Mouse (Mus musculus) right cerebral cortex, postnatal 10 days (tissue): ENCODE measurements around the gene Sgcd.
"Not testable (repeated sequence)": the region's sequence is repeated elsewhere in the genome, so short reads cannot be mapped to it uniquely, and the experiment has no call there.

Experiments used
- DNase-seq, 2 experiments: peaks; one replicate each; pipeline ENCODE4 v3.0.0; 2021; ENCODE audit warnings: low spot score in 2 of 2

Gene Sgcd

DNA sequence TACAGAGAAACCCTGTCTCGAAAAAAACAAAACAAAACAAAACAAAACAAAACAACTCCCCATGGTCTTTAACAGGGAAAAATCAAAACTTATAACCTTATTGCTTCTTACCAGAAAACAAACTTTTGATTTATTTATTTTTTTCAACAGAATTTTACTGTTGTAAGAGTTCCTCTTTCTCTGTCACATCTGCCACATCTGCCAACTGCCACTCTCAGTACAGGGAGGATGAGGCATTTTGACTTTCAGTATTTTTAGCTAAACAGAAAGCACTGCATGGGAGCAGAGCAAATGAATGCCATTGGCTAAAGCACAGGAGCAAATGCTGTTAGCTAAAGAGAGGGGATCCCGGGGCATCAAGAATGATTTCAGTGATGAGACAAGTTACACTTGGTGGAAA lies 528.6 kb downstream of the Sgcd start:
- no peak for DNase-seq

DNA sequence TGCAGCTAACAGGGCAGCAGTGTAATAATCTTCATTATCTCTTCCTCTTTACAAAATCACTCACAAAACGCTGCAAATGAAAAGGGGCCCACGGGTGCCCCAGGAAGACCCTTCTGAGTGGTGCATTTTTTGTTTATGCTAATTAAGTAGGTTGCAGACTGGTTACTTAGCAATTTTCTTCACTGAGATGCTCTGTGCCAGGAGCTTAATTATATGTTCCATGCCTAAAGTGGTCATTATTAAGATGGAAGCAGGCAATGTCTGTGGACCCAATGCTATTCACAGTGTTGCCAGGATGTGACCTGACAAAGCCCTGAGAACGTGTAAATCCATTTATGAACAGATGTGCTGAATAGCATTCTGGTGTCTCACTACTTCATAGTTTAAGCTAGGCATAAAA lies 529.6 kb downstream of the Sgcd start:
- peak in 1 of 2 experiments; percentile 22 for DNase-seq

DNA sequence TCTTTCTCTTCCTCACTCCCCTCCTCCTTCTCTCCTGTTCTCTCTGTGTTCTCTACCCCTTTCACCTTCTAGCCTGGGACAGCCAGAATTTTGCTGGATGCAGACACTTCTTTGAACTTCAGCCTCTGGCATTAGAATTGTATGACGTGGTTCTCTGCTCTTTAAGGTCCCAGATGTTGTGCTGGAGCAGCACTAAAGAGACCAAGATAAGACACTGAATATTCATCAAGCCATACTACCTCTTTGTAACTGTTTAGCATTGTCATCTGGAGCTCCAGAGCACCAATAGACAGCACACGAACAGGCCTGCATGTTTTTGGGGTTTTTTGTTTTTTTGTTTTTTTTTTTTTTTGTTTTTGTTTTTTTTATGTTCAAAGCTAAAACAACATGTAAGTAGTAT lies 541.0 kb downstream of the Sgcd start:
- no peak for DNase-seq

DNA sequence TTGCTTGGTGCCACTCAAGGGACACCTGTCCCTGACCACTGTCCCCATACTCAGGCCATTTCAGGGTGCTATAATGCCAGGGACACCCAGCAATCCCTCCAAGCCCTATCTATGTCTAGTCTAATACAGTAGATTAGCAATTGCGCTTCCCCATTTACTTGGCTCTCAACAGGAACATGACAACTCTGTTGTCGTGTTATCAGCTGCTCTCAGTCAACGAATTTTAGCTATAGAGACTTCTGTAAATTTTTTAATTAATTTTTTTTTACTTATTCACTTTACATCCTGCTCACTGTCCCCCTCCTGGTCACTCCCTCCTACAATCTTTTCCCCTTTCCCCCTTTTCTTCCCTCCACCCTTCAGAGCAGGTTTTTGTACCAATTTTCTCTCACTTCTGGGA lies 542.4 kb downstream of the Sgcd start:
- DNase-seq: no peak

DNA sequence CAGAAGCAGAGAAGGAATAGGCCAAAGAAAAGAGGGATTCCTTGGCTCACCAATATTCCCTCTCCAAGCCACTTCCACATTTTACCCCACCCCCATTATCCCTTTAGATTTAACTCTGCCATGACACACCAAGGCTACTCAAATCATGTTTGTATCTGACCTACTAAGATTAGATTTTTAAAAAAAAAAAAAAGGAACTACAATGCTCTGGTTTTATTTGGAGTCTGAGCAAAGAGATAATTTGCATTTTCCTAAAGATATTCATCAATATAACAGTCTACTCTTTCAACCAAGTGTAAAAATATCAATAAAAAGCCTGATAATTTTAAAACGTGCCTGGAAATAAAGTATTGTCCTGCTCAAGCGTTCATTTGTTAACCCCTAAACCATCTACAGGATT lies 543.1 kb downstream of the Sgcd start:
- no peak for DNase-seq

DNA sequence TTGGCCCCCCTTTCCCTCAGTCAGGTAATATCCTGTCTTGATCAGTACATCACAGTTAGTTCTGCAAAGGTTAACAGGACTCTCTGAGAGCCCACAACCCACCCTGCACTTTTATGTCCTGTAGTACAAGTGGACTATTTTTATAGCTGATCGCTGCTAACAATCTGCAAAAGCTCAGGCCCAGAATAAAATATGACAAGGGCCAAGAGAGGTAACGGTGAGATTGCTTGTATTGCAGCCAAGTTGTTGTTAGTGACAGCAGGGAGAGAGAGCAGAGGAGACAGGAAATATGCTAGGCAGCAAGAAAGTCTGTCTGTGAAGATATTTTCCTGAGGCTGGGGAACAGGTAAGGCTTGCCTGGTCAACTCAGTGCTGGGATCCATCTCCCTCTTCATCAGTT lies 546.5 kb downstream of the Sgcd start:
- no peak for DNase-seq

DNA sequence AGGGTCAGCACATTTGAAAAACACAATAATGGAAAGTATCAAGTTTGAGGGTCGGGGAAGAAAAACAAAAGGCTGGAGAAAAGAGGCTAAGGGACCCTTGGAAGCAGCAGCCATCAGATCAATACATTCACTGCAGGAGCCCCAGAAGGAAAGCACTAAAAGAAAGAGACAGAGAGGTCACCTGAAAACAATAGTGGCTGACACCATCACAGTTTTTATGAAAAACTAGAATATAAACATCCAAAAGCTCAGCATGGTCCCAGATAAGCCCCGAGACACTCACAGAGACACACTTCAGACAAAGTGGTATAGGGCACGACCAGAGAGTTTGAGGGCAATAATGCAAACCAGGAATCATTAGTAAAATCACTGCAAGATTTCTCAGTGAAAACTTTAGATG lies 589.2 kb downstream of the Sgcd start:
- no peak for DNase-seq

DNA sequence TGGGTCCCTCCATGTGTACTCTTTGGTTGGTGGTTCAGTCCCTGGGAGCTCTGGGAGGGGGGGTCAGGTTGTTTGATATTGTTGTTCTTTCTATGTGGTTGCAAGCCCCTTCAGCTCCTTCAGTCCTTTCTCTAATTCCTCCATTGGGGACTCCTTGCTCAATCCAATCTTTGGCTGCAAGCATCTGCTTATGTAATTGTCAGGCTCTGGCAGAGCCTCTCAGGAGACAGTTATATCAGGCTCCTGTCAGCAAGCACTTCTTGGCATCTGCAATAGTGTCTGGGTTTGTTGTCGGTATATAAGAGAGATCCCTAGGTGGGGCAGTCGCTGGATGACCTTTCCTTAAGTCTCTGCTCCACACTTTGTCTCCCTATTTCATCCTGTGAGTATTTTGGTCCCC lies 598.0 kb downstream of the Sgcd start:
- not testable (repeated sequence) for DNase-seq

DNA sequence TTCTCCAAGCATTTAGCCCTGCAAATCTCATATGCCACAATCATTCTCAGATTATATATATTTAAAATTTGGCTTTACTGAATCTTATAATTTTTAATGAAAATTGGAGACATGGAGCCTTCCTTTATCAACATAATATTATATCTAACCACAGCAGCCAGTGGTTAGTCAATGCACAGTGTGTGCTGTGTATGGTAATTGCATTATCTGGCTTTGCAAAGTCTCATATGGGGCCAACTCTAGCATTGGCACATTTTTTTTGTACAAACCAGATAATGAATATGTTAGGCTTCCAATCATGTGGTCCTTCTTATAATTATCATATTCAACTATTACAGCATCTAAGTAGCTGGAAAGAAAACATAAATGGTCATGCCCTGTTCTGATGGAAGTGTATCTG lies 599.4 kb downstream of the Sgcd start:
- DNase-seq: no peak

DNA sequence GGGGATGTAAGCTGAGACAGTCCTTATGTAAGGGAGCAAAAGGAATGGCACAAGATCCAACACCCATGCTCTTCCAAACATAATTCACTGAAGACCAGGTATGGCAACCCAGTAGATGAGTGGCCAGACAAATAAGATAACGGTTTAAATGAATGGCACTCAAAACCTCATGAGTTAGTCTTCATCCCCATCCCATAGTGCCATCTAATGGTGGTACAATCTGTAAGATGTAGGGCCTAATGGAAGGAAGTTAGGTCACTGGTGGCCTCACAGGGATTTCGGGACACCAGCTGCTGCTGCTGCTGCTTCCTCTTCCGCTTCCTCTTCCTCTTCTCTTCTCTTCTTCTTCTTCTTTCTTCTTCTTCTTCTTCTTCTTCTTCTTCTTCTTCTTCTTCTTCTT lies 601.0 kb downstream of the Sgcd start:
- DNase-seq: no peak

DNA sequence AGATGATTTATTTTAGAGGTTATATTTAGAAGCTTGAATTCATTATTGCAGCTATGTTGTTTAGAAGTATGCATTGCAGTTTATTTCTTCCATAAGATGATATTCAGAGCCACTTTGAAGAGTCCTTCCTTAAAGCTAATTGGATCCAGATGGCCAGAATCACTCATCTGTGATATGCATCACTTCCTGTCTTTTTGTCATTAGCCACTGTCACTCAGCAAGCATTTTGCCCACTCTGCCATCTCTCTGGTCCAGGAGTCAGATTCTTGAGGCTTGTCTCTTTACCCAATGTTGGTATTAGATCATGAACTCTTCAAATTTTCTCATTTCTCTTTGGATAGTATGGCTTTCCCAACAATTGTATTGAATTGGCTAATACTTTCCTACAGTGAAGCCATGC lies 602.6 kb downstream of the Sgcd start:
- DNase-seq: no peak

DNA sequence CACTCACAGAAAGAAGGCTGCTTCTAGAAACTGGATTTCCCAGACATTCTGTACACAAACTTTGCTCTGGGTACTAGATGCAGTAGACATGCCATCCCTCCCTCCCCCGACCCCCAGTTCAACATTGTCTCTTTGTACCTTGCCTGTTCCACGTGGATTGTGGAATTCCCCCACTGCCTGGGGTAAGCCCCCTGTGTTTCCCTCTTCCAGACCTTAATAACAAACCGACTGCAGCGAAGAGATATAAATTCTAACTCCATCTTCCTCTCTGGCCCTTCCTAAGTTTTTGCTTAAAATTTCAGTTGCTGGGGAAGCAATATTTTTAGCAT lies 609.2 kb downstream of the Sgcd start:
- no peak for DNase-seq

DNA sequence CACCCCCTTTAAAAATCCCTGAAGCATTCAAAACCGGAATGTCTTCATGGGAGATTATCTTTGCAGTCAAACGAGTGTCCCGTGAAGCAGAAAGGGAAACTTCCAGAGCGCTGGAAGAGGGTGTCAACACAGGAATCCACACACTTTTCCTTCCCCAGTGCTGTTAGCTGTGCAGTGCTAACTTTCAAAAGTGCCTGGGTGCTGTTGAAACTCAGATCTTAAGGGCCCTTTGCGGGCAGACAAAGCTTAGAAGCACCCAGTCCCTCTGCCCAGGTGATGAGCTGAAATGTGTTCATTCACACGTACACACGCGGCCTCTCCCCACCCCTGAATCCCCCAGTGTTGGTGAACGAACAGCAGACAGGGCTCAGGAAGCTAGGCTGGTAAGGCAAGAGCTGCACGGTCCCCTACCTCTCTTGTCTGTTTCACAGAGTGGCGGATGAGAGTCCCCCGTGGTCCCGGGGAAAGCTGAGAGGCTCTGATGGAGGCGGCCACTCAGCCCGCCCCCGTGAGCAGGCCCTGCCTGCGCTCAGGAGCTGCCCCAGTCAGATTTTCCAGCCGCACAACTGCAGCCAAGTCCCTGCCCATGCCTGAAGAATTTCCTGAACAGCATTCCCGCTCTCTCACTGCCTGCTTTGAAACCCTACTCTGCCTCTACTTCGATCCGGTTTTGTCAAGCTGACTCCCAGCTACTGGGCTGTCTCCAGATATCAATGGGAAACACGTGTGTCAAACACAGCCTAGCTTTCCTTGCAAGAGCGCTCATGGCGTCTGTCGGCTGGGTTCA lies 609.7 kb downstream of the Sgcd start:
- DNase-seq: peak; percentile 33

DNA sequence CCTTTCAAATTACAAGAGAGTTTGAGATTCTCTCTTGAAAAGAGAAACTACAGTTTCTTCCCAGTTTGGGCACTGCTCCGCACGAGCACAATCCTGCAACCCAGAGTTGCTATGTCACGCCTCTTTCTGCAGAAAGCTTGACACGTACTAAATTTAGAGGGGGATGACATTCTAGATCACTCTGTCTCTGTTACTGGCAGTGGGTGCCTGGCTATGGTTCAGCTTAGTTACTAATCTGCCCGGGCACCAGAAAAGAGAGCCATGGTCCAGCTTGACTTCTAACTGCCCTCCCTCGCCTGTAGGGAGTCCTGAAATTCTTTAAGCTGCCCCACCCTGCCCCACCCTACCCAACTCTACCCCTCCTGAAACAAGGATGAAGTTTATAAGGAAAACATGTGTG lies 611.3 kb downstream of the Sgcd start:
- DNase-seq: no peak

DNA sequence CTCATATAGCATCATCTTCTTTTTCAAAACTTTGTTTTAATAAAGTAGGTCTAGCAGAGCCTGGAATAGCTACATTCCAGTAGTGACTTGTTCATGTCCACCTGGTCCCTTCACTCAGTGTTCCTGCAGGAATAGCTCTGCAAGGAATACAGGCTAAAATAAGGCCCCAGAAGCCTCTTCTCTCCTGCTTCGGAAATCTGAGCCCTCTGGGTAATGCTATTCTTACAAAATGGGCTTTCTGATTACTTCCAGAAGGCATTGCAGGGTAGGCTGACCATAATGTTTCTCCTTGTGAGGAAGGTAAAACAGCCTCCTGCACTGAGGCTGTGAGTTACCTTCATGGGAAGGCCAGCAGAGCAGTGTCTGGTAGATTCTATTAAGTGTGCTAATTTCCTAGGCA lies 611.9 kb downstream of the Sgcd start:
- no peak for DNase-seq

DNA sequence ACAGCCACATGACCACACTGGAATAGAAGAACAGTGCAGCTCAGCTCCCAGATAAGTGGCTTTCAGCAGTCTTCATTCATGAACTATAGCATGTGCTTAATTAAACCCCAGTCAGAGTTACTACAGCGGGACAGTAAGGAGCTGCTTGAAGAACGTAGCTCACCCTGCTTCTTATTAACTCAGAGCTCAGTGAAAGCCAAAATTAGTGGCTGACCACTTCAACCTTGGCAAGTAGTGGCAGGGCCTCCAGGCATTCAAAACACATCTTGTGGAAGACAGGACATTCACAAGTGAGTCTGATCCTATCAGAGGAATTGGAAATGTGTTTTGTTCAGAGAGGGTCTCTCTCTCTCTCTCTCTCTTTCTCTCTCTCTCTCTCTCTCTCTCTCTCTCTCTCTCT lies 617.2 kb downstream of the Sgcd start:
- no peak for DNase-seq

DNA sequence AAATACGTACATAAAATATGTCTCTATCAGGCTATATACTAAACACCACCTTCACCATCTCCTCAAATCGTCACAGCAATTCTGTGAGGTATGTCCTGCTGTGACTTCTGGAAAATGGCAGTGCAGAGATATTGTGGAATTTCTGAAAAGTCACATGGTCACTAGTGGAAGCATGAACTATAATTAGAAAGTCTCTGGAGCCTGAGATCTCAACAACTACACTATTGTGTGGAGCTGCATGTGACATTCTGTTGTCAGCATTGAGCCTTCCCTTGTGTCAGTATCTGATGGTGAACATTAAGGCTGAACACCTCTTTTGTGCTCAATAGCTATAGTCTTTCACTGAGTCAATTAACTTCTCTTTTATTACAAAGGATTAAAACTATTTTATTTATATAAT lies 637.2 kb downstream of the Sgcd start:
- no peak for DNase-seq

DNA sequence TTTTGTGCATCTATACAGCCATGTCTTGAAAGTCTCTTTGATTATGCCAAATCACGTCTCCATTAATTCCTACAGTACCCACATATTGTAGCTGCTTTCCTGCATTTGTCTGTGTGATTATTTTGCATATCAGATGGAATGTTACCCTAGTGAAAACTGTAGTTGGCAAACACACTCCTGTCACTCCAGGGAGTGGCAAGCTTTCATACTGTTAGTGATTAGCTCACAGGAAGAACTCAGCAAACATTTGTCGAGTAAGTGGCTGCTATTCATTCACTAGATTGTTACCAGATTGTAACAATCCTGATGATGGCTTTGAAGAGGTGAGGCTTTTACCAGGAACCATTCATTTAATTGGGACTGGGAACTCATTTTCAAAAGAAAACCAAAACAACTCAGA lies 645.3 kb downstream of the Sgcd start:
- no peak for DNase-seq

DNA sequence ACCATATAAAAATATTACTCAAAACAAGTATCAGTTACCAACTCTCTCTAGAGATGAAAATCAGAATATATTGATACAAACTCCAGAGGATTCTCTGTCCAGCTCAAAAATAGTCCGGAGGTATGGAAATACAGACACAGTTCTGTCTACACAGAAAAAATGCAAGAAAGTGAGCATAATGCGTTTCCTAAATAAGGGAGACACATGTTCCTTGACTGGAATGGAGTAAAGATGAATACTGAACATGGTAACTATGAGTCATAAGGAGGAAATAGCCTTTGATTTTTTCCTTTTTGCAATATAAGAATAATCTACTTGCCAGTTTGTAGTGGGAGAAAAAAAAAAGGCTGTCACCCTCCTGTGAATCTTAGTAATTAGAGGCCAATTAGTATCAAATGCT lies 655.1 kb downstream of the Sgcd start:
- DNase-seq: no peak

DNA sequence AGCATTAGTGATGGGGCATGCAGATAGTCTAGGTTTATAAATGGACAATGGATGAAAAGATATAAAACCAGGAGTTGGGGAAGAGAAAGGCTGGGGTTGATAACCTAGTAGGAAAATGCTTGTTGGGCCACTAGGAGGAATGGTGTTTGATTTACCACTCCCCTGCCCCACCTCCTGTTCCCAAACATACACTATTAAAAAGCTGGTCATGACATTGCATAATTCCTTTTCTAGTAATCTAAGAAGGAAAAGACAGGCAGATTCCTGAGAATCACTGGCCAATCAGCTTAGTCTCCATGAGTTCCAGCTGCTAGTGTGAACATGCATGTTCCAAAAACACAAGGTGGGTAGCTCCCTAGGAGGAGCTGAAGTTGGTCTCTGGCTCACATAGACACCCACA lies 683.2 kb downstream of the Sgcd start:
- no peak for DNase-seq

DNA sequence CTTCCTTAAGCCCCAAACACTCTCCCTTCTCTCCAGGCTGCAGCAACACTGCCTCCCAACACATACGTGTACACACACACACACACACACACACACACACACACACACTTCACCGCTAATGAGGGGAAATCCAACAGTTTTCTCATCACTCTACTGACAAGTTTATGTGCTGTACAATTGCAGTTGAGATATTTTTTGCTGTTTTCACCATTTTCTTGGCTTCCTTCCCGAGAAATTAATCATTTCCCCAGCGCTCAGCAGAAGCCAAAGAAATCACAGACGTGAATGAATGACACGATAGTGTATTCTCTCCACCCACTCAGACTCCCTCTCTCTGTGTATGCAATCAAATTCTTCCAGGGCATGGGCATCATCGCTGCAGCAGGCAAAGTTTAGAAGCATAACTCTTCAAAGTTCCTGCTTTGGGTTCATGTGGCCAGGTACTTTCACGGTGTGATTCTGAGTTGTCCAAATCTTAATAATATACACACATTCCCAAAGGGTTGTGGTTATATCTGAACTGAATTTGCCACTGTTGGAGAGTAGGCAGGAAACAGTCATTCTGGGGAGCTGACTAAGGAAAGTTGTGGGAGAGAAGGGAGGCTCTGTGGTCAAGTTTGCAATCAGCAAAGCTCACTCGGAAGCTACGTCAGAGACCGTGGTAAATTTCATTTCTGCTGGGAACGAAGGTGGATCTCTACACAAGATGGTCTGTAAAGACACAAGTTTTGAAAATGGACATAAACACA lies 683.9 kb downstream of the Sgcd start:
- DNase-seq: peak; percentile 44 to 62

DNA sequence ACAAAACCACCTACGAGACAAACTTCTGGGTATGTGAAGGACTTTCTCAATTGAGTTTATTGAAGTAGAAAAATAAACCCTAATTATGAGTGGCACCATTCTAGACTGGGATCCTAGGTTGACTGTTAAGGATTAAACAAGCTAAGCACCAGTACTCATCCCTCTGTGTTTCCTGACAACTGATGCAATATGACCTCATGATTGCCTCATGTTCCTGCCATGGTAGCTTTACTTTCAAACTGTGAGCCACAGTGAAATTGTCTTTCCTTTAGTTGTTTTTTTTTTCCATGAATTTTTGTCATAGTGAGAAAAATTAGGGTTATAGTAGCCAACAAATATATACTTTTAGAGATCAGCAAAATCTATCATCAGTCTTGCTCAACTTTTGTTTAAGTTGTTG lies 689.0 kb downstream of the Sgcd start:
- no peak for DNase-seq

DNA sequence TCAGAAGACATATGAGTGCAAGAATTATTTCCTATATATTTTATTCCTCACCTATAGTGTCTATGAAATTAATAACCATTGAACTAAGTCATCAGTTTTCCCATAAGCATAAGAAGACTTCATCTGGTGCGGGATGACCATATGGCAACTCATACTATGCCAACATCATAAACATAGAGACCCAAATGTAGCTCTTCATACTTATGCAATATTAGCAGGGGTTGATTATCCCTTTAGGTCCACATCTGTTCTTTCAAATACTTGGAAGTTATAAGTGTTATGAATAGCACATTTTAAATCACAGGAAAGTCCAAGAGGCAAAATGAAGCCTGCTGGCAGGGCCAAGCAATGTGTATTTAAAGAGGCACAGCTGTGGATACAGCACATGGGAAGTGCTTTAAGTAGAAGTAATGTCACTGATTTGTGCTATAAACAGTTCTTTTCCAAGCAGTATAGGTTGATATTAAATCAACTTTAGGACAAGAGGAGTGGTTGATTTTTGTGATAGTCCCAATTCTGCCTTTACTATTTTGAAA lies 690.9 kb downstream of the Sgcd start:
- DNase-seq: no peak
